In genomic region chr10:62508459-62508858, GRCm38 (mm10) we compare ENCODE assay signal across 8 mouse cellular contexts. TPM values are rescaled to one million over a fixed set of nuclear protein-coding genes. Genes with fewer than 3 reads are reported as not detected.
DNase-seq lines count a peak whose midpoint lies in the region; ATAC-seq lines count a peak whose summit lies in the region.

No protein-coding gene starts in this region.

- peak overlapping the region; percentile 75 for H3K4me2 ChIP-seq in heart, embryonic 11.5 days
- peak overlapping the region; percentile 67 for H3K4me2 ChIP-seq in kidney, embryonic 14.5 days (replicated peaks; ENCODE audit: low read depth, low read length)

- WGBS in heart, embryonic 11.5 days (ENCODE audit: insufficient replicate concordance) = 2% methylated on average over 11 of the region's 11 CpGs
- 6% methylated on average over 11 of the region's 11 CpGs for WGBS in kidney, embryonic 14.5 days

- no peak overlapping the region for H3K27ac ChIP-seq in heart, embryonic 11.5 days (ENCODE audit: low read depth, low read length)
- H3K27ac ChIP-seq in kidney, embryonic 14.5 days (ENCODE audit: low read depth, low read length) = 0 out of 2 replicates have a peak overlapping the region, but pooled peaks have one; percentile 24

- no peaks in the 10 kb centered on the region for H3K27me3 ChIP-seq in heart, embryonic 11.5 days (ENCODE audit: control insufficient read depth, insufficient read depth, low read length)
- no peaks in the 10 kb centered on the region; the same call in 1 of the 2 replicates for H3K27me3 ChIP-seq in kidney, embryonic 14.5 days (ENCODE audit: control insufficient read depth, insufficient read depth, low read length)

- peak overlapping the region; percentile 31 for H3K4me3 ChIP-seq in heart, embryonic 11.5 days (ENCODE audit: low read depth, low read length)
- peak overlapping the region; percentile 32 for H3K4me3 ChIP-seq in kidney, embryonic 14.5 days (ENCODE audit: low read length)

- no peaks in the 10 kb centered on the region for H3K9me3 ChIP-seq in heart, embryonic 11.5 days (replicated peaks; ENCODE audit: control insufficient read depth, low read length)
- H3K9me3 ChIP-seq in kidney, embryonic 14.5 days (ENCODE audit: control insufficient read depth, low read length) = no peaks in the 10 kb centered on the region

- DNase-seq in CD4-positive, CD25-positive, alpha-beta regulatory T cell, adult 2 months (ENCODE audit: low read depth, low spot score) = peak; percentile 44
- DNase-seq in embryo, embryonic 11 days = peak; percentile 23
- peak; percentile 81 for DNase-seq in lung, postnatal 25 days (ENCODE audit: low spot score)
- no peak for DNase-seq in frontal cortex, postnatal 14 days (ENCODE audit: low spot score in 2 of 2)

- H3K36me3 ChIP-seq in heart, embryonic 11.5 days (ENCODE audit: control insufficient read depth, insufficient read depth, low read length) = no peaks in the 10 kb centered on the region
- no peaks in the 10 kb centered on the region for H3K36me3 ChIP-seq in kidney, embryonic 14.5 days (ENCODE audit: control insufficient read depth, insufficient read depth, low read length)

- no peak for ATAC-seq in CD4-positive, CD25-positive, alpha-beta regulatory T cell, adult 4 months
- no peak for ATAC-seq in heart, embryonic 11.5 days (replicated peaks; ENCODE audit: insufficient number of reproducible peaks, low FRiP score, low TSS enrichment)
- ATAC-seq in kidney, embryonic 14.5 days (ENCODE audit: low FRiP score, low TSS enrichment) = no peak
- ATAC-seq in megakaryocyte-erythroid progenitor cell, adult 5-6 weeks (replicated peaks; ENCODE audit: low FRiP score, low TSS enrichment, poor library complexity, severe bottlenecking) = no peak

- H3K4me1 ChIP-seq in heart, embryonic 11.5 days (ENCODE audit: control insufficient read depth, insufficient read depth, low read length) = peaks cover 3% of the 10 kb centered on the region; the same call in 1 of the 2 replicates
- H3K4me1 ChIP-seq in kidney, embryonic 14.5 days (ENCODE audit: control insufficient read depth, insufficient read depth, low read length) = no peaks in the 10 kb centered on the region

- H3K9ac ChIP-seq in heart, embryonic 11.5 days (ENCODE audit: low read depth, low read length) = no peak overlapping the region
- H3K9ac ChIP-seq in kidney, embryonic 14.5 days (ENCODE audit: low read depth, low read length) = peak overlapping the region; percentile 40; the same call in 1 of the 2 replicates

RNA-seq across cellular contexts. Expression of gene Srgn, which starts 18.8 kb away (rescaled TPM):
- 1,000 to 10,000 TPM; 1,323 to 1,460 TPM for polyA plus RNA-seq in CD4-positive, CD25-positive, alpha-beta regulatory T cell, adult 4 months (2017; shearing (Covaris generic))
- 6.7 and 9.1 TPM in 2 replicates for polyA plus RNA-seq in heart, embryonic 11.5 days (2014; fragmentation: Nextera tagmentation; extraction: Ambion mirVana)
- 5.7 and 9.2 TPM in 2 replicates for polyA plus RNA-seq in kidney, embryonic 14.5 days (2014; fragmentation: Nextera tagmentation; extraction: Ambion mirVana)
- total RNA-seq in megakaryocyte-erythroid progenitor cell, adult 5-6 weeks (2014; fragmentation: Nextera tagmentation) = 322 and 332 TPM in 2 replicates
- total RNA-seq in megakaryocyte-erythroid progenitor cell, adult 5-6 weeks (2017) = 732 and 1,011 TPM in 2 replicates

RNA-seq across cellular contexts. Expression of gene Vps26a, which starts 21.9 kb away (rescaled TPM):
- 10 to 100 TPM; 70.9 to 80.0 TPM for polyA plus RNA-seq in CD4-positive, CD25-positive, alpha-beta regulatory T cell, adult 4 months (2017; shearing (Covaris generic))
- polyA plus RNA-seq in heart, embryonic 11.5 days (2014; fragmentation: Nextera tagmentation; extraction: Ambion mirVana) = 72.8 and 84.5 TPM in 2 replicates
- polyA plus RNA-seq in kidney, embryonic 14.5 days (2014; fragmentation: Nextera tagmentation; extraction: Ambion mirVana) = 59.9 and 83.4 TPM in 2 replicates
- total RNA-seq in megakaryocyte-erythroid progenitor cell, adult 5-6 weeks (2014; fragmentation: Nextera tagmentation) = 44.1 and 55.2 TPM in 2 replicates
- total RNA-seq in megakaryocyte-erythroid progenitor cell, adult 5-6 weeks (2017) = 75.5 and 79.0 TPM in 2 replicates

RNA-seq across cellular contexts. Expression of gene Supv3l1, which starts 58.9 kb away (rescaled TPM):
- 10 to 100 TPM in 1 of 2 experiments, 1 to 10 TPM in 1; 8.4 to 11.7 TPM for polyA plus RNA-seq in CD4-positive, CD25-positive, alpha-beta regulatory T cell, adult 4 months (2017; shearing (Covaris generic))
- 31.9 and 32.5 TPM in 2 replicates for polyA plus RNA-seq in heart, embryonic 11.5 days (2014; fragmentation: Nextera tagmentation; extraction: Ambion mirVana)
- 23.3 and 32.6 TPM in 2 replicates for polyA plus RNA-seq in kidney, embryonic 14.5 days (2014; fragmentation: Nextera tagmentation; extraction: Ambion mirVana)
- 61.9 and 63.9 TPM in 2 replicates for total RNA-seq in megakaryocyte-erythroid progenitor cell, adult 5-6 weeks (2014; fragmentation: Nextera tagmentation)
- total RNA-seq in megakaryocyte-erythroid progenitor cell, adult 5-6 weeks (2017) = 60.6 and 72.4 TPM in 2 replicates

RNA-seq across cellular contexts. Expression of gene 4930507D05Rik, which starts 59.2 kb away (rescaled TPM):
- polyA plus RNA-seq in CD4-positive, CD25-positive, alpha-beta regulatory T cell, adult 4 months (2017; shearing (Covaris generic)) = not detected
- 0.54 and 1.0 TPM in 2 replicates for polyA plus RNA-seq in heart, embryonic 11.5 days (2014; fragmentation: Nextera tagmentation; extraction: Ambion mirVana)
- 0.79 and 0.83 TPM in 2 replicates for polyA plus RNA-seq in kidney, embryonic 14.5 days (2014; fragmentation: Nextera tagmentation; extraction: Ambion mirVana)
- 1.2 and 1.4 TPM in 2 replicates for total RNA-seq in megakaryocyte-erythroid progenitor cell, adult 5-6 weeks (2014; fragmentation: Nextera tagmentation)
- total RNA-seq in megakaryocyte-erythroid progenitor cell, adult 5-6 weeks (2017) = 0.99 and 1.2 TPM in 2 replicates

Comparison
In these comparisons a context has a peak if more than half of its experiments do, and no peak if none do; other contexts are left out.
1. DNase-seq: peak in CD4-positive, CD25-positive, alpha-beta regulatory T cell, adult 2 months (single experiment), embryo, embryonic 11 days (single experiment) and lung, postnatal 25 days (single experiment); none in frontal cortex, postnatal 14 days (0 of 2).
2. RNA of gene Srgn, which starts 18.8 kb away (polyA plus RNA-seq): 1,323 to 1,460 TPM in CD4-positive, CD25-positive, alpha-beta regulatory T cell, adult 4 months; 6.7 to 9.1 TPM in heart, embryonic 11.5 days and 5.7 to 9.2 TPM in kidney, embryonic 14.5 days; every median in the first group is over 100 times any median in the second.